Mouse (Mus musculus) lung, postnatal 0 days (tissue): ENCODE measurements around the gene Crim1.

Experiments used
- CTCF ChIP-seq: IDR thresholded peaks from 2 replicates; pipeline ENCODE4 v1.5.1; 2016; ENCODE audit warnings: antibody characterized with exemption, mild to moderate bottlenecking
- EP300 ChIP-seq: IDR thresholded peaks from 2 replicates; pipeline ENCODE4 v1.6.1; 2016; ENCODE audit warnings: antibody characterized with exemption, mild to moderate bottlenecking, control low read depth

DNA sequence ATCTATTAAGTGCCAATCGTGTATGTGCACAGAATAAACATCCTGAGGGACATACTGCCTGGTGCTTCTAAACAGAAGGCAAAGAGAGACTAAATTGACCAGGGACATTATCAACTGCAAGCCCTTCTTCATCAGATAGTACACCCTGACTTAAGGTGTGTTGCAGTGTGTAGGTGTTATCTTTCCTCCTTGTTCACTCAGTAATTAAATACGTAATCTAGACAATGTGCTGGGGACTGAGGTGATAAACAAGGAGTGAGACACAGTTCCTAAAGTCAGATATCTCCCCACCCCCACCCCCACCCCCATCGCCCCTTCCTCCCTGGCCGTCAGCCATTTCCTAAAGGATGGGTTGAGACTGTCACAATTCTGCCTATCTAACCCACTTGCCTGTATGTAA is 127.1 kb downstream of the Crim1 start:
- no peak for TF ChIP-seq CTCF
- TF ChIP-seq EP300, result no peak
